Mouse (Mus musculus): Measurements from ENCODE around the gene Gucy2e.

- TF ChIP-seq CTCF (IDR thresholded peaks at IDR 0.05; ENCODE audit: low read depth, low read length) (no peak), POLR2A (IDR thresholded peaks at IDR 0.05; ENCODE audit: borderline replicate concordance, low read depth, low read length) (no peak)
These were observed 19.4 kb downstream of the Gucy2e start for GRCm38 (mm10) chr11:69217411-69217810.

Measured in bone marrow macrophage, adult 2 months (primary cell).